Mouse (Mus musculus): Measurements from ENCODE around the gene Myb.

GRCm38 (mm10) chr10:21077151-21077719 is 83.5 kb downstream of the Myb start:
- TF ChIP-seq CTCF (IDR thresholded peaks at IDR 0.05; ENCODE audit: low read depth) (peak; percentile 37), EP300 (IDR thresholded peaks at IDR 0.05; ENCODE audit: low read depth) (no peak)
